Mouse (Mus musculus) adrenal gland, adult 8-10 months (tissue): Measurements from ENCODE around the gene Rplp2. TPM values are rescaled to one million over a fixed set of nuclear protein-coding genes. Genes with fewer than 3 reads are reported as not detected.
"Not testable (repeated sequence)": the region's sequence is repeated elsewhere in the genome, so short reads cannot be mapped to it uniquely, and the experiment has no call there.

Source experiments
- DNase-seq: peaks from one replicate; pipeline ENCODE4 v3.0.0; 2022
- total RNA-seq, 4 experiments: library from RNA; stranded (reverse); gene quantifications; 2 replicates each; pipeline ENCODE4 v1.2.4; 2022

Gene Rplp2
- total RNA-seq, 4 experiments from 2014 or later, result 998 to 1,129 (median 1,024) TPM

DNA sequence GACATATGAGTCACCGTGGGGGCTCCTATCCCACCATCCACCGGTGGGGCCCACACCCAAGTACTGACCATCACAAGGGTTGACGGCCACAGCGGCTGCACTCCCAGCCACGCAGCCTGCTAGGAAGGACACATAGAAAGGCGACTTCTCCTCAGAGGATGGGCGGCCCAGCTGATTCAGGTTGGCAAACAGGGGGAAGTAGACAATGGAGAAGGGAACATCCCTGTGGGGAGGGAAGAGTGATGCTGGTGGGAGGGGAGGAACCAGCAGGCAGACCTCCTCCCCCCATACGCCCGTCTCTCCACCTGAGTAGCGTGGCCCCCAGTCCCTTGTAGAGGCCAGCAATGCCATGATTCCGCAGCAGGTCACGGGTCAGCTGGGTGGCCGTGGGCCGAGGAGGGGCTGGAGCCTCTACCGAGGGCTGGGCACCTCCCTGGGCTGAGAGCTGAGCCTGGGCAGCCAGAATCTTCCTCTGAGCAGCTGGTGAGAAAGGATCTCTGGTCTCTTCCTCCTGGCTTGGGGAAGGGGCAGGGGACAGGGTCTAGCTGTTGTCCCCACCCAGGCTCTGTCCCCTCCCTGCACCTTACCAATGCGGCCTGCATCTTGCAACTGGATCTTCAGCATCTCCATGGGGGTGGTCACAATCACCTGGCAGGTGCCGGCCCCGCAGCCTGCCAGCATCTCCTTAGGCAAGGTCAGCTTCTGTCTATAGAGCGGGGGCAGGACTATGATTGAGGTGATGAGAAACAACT, 15.6 kb upstream of the Rplp2 start:
- DNase-seq, result no peak

DNA sequence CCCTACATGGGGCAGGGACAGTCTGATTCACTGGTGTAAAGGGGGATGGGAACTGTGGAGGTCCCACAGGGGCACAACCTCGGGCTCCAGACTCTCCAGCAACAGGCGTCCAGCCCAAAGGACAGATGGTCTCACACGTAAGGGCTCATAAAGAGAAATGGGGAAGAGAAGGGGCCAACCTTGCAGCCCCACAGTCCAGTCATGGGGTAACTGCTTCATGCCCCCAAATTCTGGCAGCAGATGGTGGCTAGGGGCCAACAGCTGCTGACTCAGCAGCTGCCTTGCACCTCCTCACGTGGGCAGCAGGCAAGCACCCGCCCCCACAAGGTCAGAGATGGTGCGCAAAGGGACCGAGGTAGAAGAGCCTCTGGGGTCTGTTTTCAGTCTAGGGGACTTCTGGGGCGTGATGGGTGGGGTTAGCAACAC, 15.0 kb upstream of the Rplp2 start:
- DNase-seq, result peak; percentile 79

DNA sequence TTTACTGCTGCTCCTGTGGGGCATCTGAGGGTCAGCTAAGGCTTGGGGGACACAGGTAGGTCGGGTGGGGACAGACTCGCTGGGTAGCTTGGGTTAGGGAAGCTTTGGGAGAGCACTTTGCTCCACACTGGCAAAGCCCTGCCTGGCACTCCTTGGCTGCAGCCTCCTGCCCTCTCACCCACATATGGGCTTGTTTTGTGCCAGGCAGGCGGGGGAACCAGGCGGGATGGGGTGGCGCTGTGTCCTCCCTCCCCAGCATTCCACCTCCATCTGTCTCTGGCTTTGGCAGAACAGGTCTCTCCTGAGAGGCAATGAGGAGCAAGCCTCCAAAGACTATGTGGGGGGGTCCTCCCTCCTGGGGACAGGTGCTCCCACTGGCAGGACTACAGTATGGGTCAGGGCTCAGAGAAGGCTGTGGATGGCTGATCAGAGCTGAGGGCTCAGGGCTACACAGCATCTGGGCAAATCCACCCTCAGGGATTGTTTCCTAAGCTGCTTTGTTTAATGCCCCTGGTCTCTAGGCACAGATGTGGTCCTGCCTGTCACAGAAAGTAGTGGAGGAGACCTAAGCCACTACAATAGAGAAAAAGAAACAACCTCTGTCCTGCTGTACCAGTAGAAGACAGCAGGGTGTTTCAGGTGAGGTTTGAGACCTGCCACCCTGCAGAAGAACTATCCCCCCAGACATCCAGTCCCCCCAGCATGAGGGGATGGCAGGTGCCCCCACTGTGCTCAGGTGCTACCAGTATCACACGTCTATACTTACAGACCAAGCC, 14.2 kb upstream of the Rplp2 start:
- no peak for DNase-seq

DNA sequence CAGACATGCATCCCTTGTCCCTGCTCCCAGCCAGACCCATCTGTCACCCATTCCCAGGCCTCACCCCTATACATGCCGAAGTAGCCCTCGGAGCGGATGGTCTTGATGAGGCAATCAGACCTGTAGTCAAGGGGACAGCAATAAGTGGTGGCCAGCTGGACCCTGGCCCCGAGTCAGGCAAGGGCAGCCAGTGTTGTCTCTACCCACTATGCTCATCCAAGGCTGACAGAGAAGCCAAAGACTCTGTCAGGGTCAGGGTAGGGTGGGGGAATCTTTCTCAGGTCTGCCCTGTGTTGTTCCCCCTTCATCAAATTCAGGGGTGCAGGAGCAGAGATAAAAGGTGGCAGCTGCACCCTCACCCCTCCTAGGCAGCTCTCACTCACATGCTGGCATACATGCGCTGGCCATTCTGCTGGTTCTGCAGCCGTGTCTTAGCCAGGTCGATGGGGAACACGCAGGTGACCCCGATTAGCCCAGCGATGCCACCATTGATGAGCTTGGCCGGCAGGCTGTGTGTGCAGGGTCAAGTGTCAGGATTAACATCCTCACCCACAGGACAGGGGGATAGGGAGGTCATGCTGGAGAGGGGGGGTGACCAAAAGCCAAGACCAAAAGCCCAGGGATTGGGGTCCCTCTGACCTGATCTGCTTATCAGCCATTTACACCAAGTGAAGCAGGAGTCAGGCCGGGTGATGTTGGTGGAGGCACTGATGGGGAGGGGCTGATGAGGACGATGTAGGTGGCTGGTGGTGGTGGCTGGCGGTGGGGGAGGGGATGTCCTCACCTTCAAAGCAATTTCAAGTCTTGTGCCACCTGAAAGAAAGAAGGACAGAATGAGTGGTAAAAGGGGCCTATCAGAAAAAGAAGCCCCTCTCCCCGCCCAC, 13.4 kb upstream of the Rplp2 start:
- DNase-seq, result no peak

DNA sequence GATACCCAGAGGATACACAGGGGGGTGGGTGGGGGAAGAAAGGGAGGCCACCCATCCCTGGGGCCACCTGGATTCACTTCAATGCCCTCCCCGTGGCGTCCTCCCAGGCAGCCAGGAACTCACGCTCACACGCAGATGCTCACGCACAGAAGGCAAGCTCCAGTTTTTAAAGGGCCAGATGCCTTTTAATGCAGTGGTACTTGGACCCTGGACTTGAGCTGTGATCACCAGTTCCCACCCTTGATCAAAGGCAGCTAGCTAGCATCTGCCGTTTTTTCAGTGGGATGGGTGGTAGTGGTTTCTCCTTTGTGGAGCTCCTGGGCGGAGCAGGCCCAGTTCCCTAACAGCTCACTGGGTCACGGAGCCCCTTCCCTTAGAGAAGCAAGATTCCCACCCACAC, 12.7 kb upstream of the Rplp2 start:
- no peak for DNase-seq

DNA sequence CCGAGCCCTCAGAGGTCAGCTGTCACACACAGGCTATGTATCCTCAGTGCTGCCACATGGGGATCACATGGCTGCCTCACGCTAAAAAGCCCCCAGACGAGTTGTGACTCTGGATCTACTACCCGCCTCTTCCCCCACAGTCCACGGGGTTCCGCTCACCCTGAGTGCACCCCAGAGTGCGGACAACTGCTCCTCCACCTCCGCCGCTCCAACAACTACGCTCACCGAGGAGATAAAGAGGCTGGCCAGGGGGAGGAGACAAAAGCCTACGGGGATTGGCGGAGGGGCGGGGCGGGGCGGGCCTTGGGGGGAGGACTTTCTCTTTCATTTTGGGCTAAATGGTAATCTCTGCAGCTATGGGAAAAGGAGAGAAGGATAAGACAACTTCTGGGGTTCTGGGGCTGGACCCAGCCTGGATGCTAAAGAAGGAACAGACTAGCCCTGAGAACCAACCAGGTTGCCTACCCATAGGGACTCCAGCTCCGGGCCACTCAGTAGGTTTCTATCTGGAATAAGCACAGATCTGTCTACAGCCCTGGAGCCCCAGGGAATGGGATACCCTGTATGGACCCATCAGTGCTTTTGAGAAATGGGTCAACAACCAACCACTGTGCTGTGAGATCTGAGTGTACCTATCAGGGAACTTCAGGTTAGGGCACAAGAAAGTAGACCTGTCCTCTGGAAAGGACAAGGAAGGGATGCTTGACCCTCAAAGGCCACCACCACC, 11.9 kb upstream of the Rplp2 start:
- DNase-seq, result no peak

DNA sequence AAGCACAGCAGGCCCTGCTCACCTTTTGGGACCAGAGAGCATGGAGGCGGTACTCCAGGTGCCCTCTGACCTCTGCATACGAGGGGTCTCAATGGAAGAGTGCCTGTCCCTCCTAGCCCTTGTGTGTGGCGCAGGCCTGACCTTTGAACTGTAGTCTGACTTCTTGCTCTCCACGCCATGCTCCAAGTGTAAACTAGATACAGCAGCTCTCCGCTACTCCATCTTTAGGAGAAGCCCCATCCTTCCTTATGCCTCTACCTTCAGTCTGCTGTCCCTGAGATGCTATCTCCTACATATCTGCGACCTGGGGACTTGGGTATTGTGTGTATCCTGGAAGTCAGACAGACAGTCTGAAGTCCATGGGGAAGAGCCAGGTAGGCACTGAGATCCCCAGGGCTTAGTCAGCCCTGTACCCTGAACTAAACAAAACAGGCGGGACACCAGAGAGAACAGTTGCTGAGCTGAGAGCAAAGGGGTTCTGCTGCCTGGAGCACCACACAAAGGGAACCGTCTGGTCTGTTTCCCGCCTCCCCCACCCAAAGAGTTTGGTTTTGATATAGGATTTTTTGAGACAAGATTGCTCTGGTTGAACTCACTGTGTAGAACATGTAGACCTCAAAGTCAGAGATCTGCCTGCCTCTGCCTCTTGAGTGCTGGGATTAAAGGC, 11.2 kb upstream of the Rplp2 start:
- DNase-seq, result no peak

DNA sequence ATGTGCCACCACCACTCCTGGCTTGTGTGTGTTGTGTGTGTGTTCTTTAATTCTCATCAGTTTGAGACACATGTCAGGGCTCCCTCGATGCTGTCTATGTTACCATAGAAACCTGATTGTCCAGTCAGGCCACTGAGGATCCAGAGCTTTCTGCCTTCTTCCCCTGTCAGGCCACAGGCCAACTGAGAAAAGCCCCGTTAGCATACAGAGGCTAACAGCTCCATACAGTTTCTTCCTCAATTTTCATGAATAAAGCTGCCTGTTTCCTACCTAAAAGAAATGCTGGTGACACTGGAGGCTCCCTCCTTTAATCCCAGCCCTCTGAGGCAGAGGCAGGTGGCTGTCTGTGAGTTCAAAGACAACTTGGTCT, 10.7 kb upstream of the Rplp2 start:
- DNase-seq, result no peak

DNA sequence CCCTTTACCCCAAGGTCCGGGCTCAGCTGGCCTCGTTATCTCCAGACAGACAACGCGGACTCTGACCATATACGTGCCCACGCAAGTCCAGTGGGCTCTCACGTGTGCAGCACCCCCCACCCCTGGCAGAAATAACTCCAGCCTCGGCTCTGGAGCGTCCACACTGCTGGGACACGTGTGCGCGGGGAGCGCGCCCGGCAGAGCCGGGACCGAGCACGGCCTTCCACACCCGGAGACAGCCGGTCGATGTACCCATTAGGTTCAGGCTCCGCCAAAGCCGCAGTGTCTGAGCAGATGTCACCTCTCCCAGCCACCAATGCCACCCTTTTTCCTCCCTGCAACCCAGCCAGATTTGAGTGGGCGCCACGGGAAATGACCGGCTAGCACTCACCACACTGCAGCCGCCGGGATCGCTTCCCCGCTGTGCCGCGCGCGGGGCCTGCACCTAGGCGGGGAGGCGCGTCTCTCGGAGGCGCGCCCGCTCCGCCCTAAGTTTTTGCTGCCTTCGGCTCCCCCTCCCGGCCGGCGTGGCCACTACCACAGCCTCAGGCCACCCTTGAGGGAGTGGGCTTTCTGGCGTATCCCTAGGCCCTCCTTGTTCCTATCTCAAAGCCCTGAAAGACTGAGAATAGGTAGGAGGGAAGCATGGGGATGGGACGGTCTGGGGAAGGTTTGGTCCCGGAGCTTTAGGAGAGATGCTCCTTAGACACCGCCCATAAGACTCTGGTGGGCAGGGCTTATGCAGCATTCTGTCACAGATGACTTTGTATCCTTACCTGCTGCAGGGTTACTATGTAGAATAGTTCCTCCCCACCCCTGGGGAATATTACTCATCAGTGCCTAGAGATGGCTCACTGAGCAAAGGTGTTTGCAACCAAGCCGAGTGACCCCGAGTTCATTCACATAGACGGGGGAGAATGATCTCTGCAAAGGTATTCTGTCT, 9.7 kb upstream of the Rplp2 start, which contains the start of gene Slc25a22:
Gene Slc25a22, minus strand, starts transcription at position 715 of the 943 bp plus-strand sequence.
- DNase-seq, result peak; percentile 71

DNA sequence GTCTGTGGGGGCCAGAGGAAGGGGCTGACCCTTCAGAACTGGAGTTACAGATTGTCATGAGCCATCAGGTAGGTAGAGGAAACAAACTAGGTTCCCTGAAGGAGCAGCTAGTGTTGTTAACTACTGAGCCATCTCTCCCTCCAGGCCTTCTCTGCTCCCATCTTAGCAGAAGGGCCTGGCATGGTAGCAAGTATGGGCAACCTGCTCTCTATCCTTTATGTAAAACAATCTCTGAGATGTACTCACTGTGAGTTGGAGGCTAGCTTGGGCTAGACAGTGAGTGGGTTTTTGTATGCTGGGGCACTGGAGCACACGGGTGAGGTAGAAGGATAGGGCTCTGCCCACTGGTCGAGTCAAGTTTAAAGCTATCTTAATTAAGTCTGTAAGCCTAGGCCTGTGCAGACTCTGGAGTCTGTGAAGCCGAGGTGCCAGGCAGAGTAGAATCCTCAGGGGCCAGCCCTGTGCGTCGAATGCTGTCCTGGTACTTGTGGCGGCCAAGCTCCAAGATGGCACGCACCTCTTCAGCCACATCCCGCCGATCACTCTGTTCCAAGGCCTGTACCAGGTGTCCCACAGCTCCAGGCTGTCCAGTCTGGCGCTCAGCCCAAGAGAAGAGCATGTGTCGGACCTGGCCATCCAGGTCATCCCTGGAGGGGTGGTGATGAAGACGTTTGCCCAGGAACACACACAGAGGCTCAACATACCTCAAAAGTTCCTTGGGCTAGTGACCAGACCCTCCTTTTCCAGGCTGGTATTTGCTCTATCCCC, 8.8 kb upstream of the Rplp2 start:
- DNase-seq, result no peak

DNA sequence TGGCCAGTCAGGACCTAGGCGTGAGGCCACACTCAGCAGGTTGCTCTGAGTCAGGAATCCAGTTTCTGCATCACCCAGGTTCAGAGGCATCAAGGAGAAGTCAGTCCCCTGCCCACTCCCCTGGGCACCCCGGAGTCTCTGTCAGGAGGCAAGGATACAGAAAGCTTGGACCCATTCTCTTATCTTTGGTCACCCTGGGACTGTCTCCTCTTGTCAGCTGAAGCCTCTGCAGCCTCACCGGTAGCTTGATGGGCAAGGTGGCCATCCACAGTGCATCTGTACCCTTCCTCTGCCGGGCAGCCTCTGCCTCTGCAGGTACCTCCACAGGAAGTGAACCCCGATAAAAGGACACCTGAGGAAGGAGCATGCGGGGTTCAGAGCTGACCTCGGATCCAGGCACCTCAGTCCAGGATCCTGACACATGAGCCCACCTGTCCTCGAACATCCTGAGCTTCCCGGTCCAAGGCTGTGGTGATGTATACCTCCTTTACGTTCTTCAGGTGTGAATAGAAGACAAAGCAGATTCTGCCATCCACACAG, 8.0 kb upstream of the Rplp2 start:
- no peak for DNase-seq

DNA sequence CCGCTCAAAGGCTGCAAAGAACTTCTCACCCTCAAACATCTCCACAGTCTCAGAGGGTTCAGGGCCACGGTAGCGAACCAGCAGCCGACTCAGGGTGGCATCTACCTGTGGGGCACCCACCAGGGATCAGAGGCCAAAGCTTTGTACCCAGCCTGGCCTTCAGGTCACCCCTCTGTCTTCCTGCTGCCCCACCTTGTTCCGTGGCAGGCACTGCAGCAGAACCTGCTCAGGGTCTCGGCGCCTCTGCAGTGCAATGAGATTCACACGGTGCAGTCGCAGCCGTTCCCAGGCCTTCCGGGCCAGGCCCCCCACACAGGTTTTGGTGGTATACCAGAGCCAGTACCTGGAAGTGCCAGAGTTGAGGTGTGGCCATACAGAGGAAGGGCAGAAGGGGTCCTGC, 7.4 kb upstream of the Rplp2 start:
- DNase-seq, result no peak

DNA sequence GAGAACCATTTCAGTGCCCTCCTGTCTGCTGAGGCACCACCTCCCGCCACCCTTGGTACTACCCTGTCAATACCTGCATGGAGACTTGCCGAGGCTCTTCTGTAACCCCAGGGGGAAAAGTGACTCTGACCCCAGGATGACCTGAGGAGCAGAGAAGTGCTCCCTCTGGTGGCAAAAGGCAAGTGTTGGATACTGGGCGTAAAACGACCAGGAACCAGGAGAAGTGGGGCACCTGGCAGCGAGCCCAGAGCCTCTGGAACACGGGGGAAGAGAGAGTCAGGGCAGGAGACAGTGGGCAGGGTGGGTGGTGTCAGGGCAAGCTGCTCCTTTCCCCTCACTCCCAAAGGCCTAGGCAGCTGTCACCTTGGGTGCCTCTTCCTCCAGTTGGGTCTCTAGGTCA, 6.6 kb upstream of the Rplp2 start:
- DNase-seq, result peak; percentile 47

DNA sequence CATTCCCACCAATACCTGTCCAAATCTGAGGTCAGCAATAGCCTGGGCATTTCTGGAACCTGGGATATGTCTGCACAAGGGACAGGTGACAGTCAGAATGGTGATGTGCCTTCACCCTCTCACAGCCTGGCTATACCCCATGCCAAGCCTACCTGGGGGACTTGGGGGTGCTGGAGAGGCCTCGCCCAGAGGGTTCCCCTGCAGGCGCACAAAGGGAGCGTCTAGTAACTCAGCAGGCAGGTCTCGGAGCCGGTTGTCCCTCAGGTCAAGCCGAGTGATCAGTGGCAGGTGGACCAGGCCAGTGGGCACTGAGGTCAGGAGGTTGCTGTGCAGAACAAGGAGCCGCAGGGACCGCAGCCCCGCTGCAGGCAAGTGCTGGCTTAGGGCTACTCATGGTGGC, 5.7 kb upstream of the Rplp2 start:
- DNase-seq, result no peak

DNA sequence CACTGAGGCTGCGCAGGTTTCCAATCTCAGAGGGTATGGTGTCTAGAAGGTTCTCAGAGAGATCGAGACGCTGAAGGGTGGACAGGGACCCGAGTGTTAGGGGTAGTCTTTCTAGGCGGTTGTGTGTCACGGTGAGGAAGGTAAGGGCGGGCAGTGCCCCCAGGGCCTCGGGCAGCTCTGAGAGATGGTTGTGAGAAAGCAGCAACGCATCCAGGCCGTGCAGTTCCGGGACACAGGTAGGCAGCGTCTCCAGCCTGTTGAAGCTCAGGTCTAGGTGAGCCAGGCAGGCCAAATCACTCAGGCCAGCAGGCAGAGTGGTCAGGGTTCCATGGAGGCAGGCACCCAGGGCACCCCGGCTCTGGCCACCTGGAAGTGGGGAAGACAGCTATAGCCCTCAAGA, 5.0 kb upstream of the Rplp2 start:
- no peak for DNase-seq

DNA sequence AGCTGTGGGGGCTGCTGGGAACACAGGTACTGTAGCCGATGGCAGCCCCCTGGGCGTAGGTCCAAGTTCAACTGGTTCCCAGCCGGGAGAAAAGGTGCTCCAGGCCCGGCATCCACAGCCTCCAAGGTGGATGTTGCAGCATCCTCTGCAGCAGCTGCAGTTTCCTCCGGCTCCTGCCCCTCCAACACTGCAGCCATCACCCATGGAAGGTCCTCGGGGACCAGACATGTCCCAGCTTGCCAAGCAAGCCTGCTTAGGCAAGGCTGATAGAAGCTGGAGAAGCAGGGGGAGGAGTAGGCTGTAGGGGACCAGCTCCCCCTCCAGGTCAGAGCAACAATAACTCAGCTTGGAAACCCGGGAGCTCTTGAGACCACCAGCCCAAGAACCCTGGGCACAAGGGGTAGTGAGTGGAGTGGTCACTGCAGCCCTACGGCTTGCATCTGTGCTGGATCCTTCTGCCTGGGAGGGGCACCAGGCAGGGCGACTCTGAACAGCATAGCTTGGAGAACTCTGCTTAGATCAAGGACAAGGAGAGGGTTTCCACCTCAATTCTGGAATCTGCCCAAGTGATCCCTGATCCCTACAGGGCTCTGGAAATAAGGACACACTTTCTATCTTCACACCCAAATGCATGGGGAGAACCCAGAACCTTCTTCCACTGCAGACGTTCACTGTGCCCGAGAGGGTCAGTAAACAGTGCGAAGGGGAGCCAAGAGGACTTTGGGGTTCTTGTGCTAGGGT, 3.9 kb upstream of the Rplp2 start:
- no peak for DNase-seq

DNA sequence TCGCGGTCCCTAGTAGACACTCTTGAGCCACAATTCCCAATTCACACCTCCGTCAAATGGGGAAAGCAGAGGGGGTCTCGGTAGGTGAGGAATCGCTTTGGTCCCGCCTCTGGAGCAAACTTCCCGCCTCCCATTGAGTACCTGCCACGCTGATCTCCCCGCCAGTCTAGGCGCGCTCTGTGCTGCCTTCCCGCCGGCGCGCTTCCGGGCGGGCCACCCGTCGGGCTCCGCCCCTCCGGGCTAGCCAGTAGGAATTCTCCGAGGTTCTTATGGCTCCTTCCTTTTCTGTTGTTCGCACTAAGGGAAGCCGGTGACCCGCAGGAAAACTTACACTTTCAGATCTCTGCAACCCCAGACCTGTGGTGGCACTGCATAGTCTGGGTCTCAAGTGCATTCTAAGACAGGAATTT, 3.3 kb upstream of the Rplp2 start, which contains the start of gene Pidd1:
Gene Pidd1, minus strand, starts transcription at position 198 of the 410 bp plus-strand sequence.
- peak; percentile 55 for DNase-seq

DNA sequence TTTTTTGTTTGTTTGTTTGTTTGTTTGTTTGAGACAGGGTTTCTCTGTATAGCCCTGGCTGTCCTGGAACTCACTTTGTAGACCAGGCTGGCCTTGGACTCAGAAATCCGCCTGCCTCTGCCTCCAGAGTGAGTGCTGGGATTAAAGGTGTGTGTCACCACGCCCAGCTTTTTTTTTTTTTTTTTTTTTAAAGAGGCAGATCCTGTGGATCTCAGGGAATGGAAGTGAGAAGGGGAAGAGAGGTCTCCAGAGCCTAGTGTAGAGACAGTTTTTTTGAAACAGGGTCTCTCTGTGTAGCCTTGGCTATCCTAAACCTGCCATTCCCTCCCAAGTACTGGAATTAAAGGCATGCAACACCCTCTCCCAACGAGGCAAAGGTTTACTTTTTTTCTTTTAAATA, 796 bp upstream of the Rplp2 start:
- not testable (repeated sequence) for DNase-seq

DNA sequence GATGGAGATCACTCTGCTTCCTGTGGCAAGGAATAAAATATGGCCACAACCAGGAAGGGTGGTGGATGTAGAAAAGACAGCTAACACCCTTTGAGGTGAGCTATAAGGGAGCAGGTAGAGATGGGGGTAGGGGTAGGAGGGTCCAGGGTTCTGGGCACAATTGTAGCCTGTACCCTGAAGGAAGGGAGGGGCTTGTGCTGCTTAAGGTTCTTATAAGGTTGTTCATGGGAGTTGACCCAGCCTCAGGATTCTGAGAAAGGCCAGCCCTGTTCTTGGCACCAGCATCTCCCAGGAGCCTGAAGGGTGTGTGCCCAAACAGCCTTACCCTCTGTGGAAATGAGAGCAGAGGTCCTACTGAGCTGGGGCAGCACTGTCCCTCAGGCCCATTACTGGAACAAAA, 4.8 kb downstream of the Rplp2 start:
- peak; percentile 46 for DNase-seq
